Mouse (Mus musculus): Measurements from ENCODE around the gene Mff. TPM values are rescaled to one million over a fixed set of nuclear protein-coding genes. Genes with fewer than 3 reads are reported as not detected.

Mff gene
- total and polyA plus RNA-seq, 2 experiments from 2014 or later = 456 to 649 TPM

GRCm38 (mm10) chr1:82795211-82795610 lies 70.5 kb downstream of the Mff start:
- ATAC-seq = no peak
- TF ChIP-seq CTCF (IDR thresholded peaks at IDR 0.05; ENCODE audit: low read depth) = no peak
- no peak overlapping the region for H3K27ac ChIP-seq (ENCODE audit: low read depth, low read length)
- no peak for DNase-seq
- no peaks in the 10 kb centered on the region for H3K27me3 ChIP-seq (ENCODE audit: insufficient read depth, low read length)
- no peak overlapping the region for H3K4me2 ChIP-seq (ENCODE audit: low read depth)
- H3K4me3 ChIP-seq (ENCODE audit: low read depth, low read length) = no peak overlapping the region
- H3K9me3 ChIP-seq (ENCODE audit: low read length) = no peaks in the 10 kb centered on the region
- H3K9ac ChIP-seq = no peak overlapping the region
- no peaks in the 10 kb centered on the region for H3K36me3 ChIP-seq (ENCODE audit: insufficient read depth)
- 89% methylated on average over 2 of the region's 2 CpGs for WGBS
- 0 out of 2 replicates have a peak, but pooled peaks cover 4% of the 10 kb centered on the region for H3K4me1 ChIP-seq (ENCODE audit: insufficient read depth)

GRCm38 (mm10) chr1:82795702-82796443 lies 71.2 kb downstream of the Mff start:
- Histone ChIP-seq H3K27me3 (ENCODE audit: insufficient read depth, low read length) (no peaks in the 10 kb centered on the region), H3K4me1 (ENCODE audit: insufficient read depth) (0 out of 2 replicates have a peak, but pooled peaks cover 4% of the 10 kb centered on the region), H3K4me2 (ENCODE audit: low read depth) (no peak overlapping the region), H3K9ac (no peak overlapping the region), H3K27ac (ENCODE audit: low read depth, low read length) (no peak overlapping the region), H3K4me3 (ENCODE audit: low read depth, low read length) (no peak overlapping the region), H3K36me3 (ENCODE audit: insufficient read depth) (no peaks in the 10 kb centered on the region), H3K9me3 (ENCODE audit: low read length) (no peaks in the 10 kb centered on the region)
- no peak for TF ChIP-seq CTCF (IDR thresholded peaks at IDR 0.05; ENCODE audit: low read depth)
- WGBS = 82% methylated on average over 18 of the region's 18 CpGs
- DNase-seq = no peak
- ATAC-seq = no peak

- Histone ChIP-seq H3K9ac (no peak overlapping the region), H3K27ac (ENCODE audit: low read depth, low read length) (no peak overlapping the region)
Observed at GRCm38 (mm10) chr1:82797088-82797487, 72.4 kb downstream of the Mff start.

GRCm38 (mm10) chr1:82798304-82798703 lies 73.6 kb downstream of the Mff start:
- Histone ChIP-seq H3K9me3 (ENCODE audit: low read length) (no peaks in the 10 kb centered on the region), H3K4me1 (ENCODE audit: insufficient read depth) (0 out of 2 replicates have a peak, but pooled peaks cover 4% of the 10 kb centered on the region), H3K36me3 (ENCODE audit: insufficient read depth) (no peaks in the 10 kb centered on the region), H3K27ac (ENCODE audit: low read depth, low read length) (no peak overlapping the region), H3K27me3 (ENCODE audit: insufficient read depth, low read length) (no peaks in the 10 kb centered on the region), H3K4me2 (ENCODE audit: low read depth) (no peak overlapping the region), H3K4me3 (ENCODE audit: low read depth, low read length) (no peak overlapping the region), H3K9ac (no peak overlapping the region)
- no peak for DNase-seq
- WGBS = 71% methylated on average over 5 of the region's 5 CpGs
- TF ChIP-seq CTCF (IDR thresholded peaks at IDR 0.05; ENCODE audit: low read depth) = no peak
- no peak for ATAC-seq

More at GRCm38 (mm10) chr1:82797088-82797487, 72.4 kb downstream of the Mff start:
- ATAC-seq (no peak), DNase-seq (no peak)
- Histone ChIP-seq H3K4me3 (ENCODE audit: low read depth, low read length) (no peak overlapping the region), H3K4me1 (ENCODE audit: insufficient read depth) (0 out of 2 replicates have a peak, but pooled peaks cover 4% of the 10 kb centered on the region), H3K36me3 (ENCODE audit: insufficient read depth) (no peaks in the 10 kb centered on the region), H3K9me3 (ENCODE audit: low read length) (no peaks in the 10 kb centered on the region), H3K4me2 (ENCODE audit: low read depth) (no peak overlapping the region), H3K27me3 (ENCODE audit: insufficient read depth, low read length) (no peaks in the 10 kb centered on the region)
- no peak for TF ChIP-seq CTCF (IDR thresholded peaks at IDR 0.05; ENCODE audit: low read depth)
- WGBS = 92% methylated on average over 4 of the region's 4 CpGs

GRCm38 (mm10) chr1:82798922-82799321 lies 74.2 kb downstream of the Mff start:
- no peak for TF ChIP-seq CTCF (IDR thresholded peaks at IDR 0.05; ENCODE audit: low read depth)
- 69% methylated on average over 4 of the region's 4 CpGs for WGBS
- DNase-seq = no peak
- Histone ChIP-seq H3K9me3 (ENCODE audit: low read length) (no peaks in the 10 kb centered on the region), H3K36me3 (ENCODE audit: insufficient read depth) (no peaks in the 10 kb centered on the region), H3K4me1 (ENCODE audit: insufficient read depth) (0 out of 2 replicates have a peak, but pooled peaks cover 4% of the 10 kb centered on the region), H3K27ac (ENCODE audit: low read depth, low read length) (no peak overlapping the region), H3K4me3 (ENCODE audit: low read depth, low read length) (no peak overlapping the region), H3K27me3 (ENCODE audit: insufficient read depth, low read length) (no peaks in the 10 kb centered on the region), H3K4me2 (ENCODE audit: low read depth) (no peak overlapping the region), H3K9ac (no peak overlapping the region)
- no peak for ATAC-seq

- Histone ChIP-seq H3K4me2 (ENCODE audit: low read depth) (no peak overlapping the region), H3K4me1 (ENCODE audit: insufficient read depth) (no peaks in the 10 kb centered on the region), H3K27me3 (ENCODE audit: insufficient read depth, low read length) (no peaks in the 10 kb centered on the region), H3K27ac (ENCODE audit: low read depth, low read length) (no peak overlapping the region), H3K9me3 (ENCODE audit: low read length) (no peaks in the 10 kb centered on the region), H3K9ac (no peak overlapping the region), H3K4me3 (ENCODE audit: low read depth, low read length) (no peak overlapping the region), H3K36me3 (ENCODE audit: insufficient read depth) (no peaks in the 10 kb centered on the region)
- ATAC-seq (no peak), DNase-seq (no peak)
- WGBS = 70% methylated on average over 12 of the region's 12 CpGs
- no peak for TF ChIP-seq CTCF (IDR thresholded peaks at IDR 0.05; ENCODE audit: low read depth)
Observed at GRCm38 (mm10) chr1:82801105-82801783, 76.6 kb downstream of the Mff start.

Other genes with a start within 250 kb of the Mff start
- 0.29 and 0.38 TPM in 2 replicates for gene Col4a4, start 138.0 kb upstream of the Mff start, total RNA-seq (2014; rRNA removed)
- 0.14 and 0.22 TPM in 2 replicates for gene Col4a4, start 138.0 kb upstream of the Mff start, polyA plus RNA-seq (2015; fragmentation: Nextera tagmentation; extraction: Ambion mirVana)
- gene Col4a3, start 138.0 kb upstream of the Mff start, total RNA-seq (2014; rRNA removed) = 0.57 and 0.69 TPM in 2 replicates
- gene Col4a3, start 138.0 kb upstream of the Mff start, polyA plus RNA-seq (2015; fragmentation: Nextera tagmentation; extraction: Ambion mirVana) = 0.16 and 0.27 TPM in 2 replicates
- not detected in 2 replicates for gene Tm4sf20, start 43.6 kb downstream of the Mff start, total RNA-seq (2014; rRNA removed)
- not detected in 2 replicates for gene Tm4sf20, start 43.6 kb downstream of the Mff start, polyA plus RNA-seq (2015; fragmentation: Nextera tagmentation; extraction: Ambion mirVana)
- gene Gm47791, start 46.4 kb downstream of the Mff start, total RNA-seq (2014; rRNA removed) = not detected in 2 replicates
- not detected in 2 replicates for gene Gm47791, start 46.4 kb downstream of the Mff start, polyA plus RNA-seq (2015; fragmentation: Nextera tagmentation; extraction: Ambion mirVana)
- gene Agfg1, start 114.6 kb downstream of the Mff start, total RNA-seq (2014; rRNA removed) = 104 and 114 TPM in 2 replicates
- 19.4 and 22.2 TPM in 2 replicates for gene Agfg1, start 114.6 kb downstream of the Mff start, polyA plus RNA-seq (2015; fragmentation: Nextera tagmentation; extraction: Ambion mirVana)
- not detected in 2 replicates for gene A030005L19Rik, start 188.4 kb downstream of the Mff start, total RNA-seq (2014; rRNA removed)
- gene A030005L19Rik, start 188.4 kb downstream of the Mff start, polyA plus RNA-seq (2015; fragmentation: Nextera tagmentation; extraction: Ambion mirVana) = not detected in 2 replicates
- 0.54 TPM in 1 of 2 replicates, not detected in the other for gene A030014E15Rik, start 200.0 kb downstream of the Mff start, total RNA-seq (2014; rRNA removed)
- not detected in 2 replicates for gene A030014E15Rik, start 200.0 kb downstream of the Mff start, polyA plus RNA-seq (2015; fragmentation: Nextera tagmentation; extraction: Ambion mirVana)
- not detected in 2 replicates for gene Gm6217, start 206.5 kb downstream of the Mff start, total RNA-seq (2014; rRNA removed)
- gene Gm6217, start 206.5 kb downstream of the Mff start, polyA plus RNA-seq (2015; fragmentation: Nextera tagmentation; extraction: Ambion mirVana) = not detected in 2 replicates
- gene A030003K21Rik, start 218.5 kb downstream of the Mff start, total RNA-seq (2014; rRNA removed) = not detected in 2 replicates
- 0.18 TPM in 1 of 2 replicates, not detected in the other for gene A030003K21Rik, start 218.5 kb downstream of the Mff start, polyA plus RNA-seq (2015; fragmentation: Nextera tagmentation; extraction: Ambion mirVana)
- gene Gm7544, start 231.1 kb downstream of the Mff start, total RNA-seq (2014; rRNA removed) = not detected in 2 replicates
- gene Gm7544, start 231.1 kb downstream of the Mff start, polyA plus RNA-seq (2015; fragmentation: Nextera tagmentation; extraction: Ambion mirVana) = not detected in 2 replicates
- not detected in 2 replicates for gene Gm47955, start 235.4 kb downstream of the Mff start, total RNA-seq (2014; rRNA removed)
- not detected in 2 replicates for gene Gm47955, start 235.4 kb downstream of the Mff start, polyA plus RNA-seq (2015; fragmentation: Nextera tagmentation; extraction: Ambion mirVana)

Measured in forebrain, postnatal 0 days (tissue).